Mouse (Mus musculus) brown adipose tissue, adult 24 weeks (tissue): ENCODE data around the gene Tmem119. TPM values are rescaled to one million over a fixed set of nuclear protein-coding genes. Genes with fewer than 3 reads are reported as not detected.
A peak's percentile ranks its signal among the peaks of the same experiment; 100 is the strongest.
"Not testable (repeated sequence)": the region's sequence is repeated elsewhere in the genome, so short reads cannot be mapped to it uniquely, and the experiment has no call there.

Experiments
- H3K27ac ChIP-seq: fragments of 200-500 bp; replicated peaks from 2 replicates; pipeline ENCODE4 v1.5.1; 2012; ENCODE audit warnings: low read depth, mild to moderate bottlenecking, low read length
- H3K4me1 ChIP-seq: fragments of 200-500 bp; 2 replicates; pipeline ENCODE4 v1.6.1; 2012; ENCODE audit warnings: low read length, mixed read lengths; ENCODE audit not compliant: control insufficient read depth, insufficient read depth, insufficient read length
- H3K4me3 ChIP-seq: fragments of 200-500 bp; 2 replicates; pipeline ENCODE4 v1.5.1; 2012; ENCODE audit warnings: low read depth, mild to moderate bottlenecking, low read length, moderate library complexity; ENCODE audit not compliant: insufficient read depth
- polyA plus RNA-seq: library from polyadenylated mRNA; stranded (reverse); fragments of >200 nt; gene quantifications from 2 replicates; pipeline ENCODE4 v1.2.4, GENCODE M21; 2012; ENCODE audit not compliant: missing spikeins, insufficient read depth, insufficient read length

The Tmem119 gene
- polyA plus RNA-seq, 1 experiment, result 1.5 TPM

DNA sequence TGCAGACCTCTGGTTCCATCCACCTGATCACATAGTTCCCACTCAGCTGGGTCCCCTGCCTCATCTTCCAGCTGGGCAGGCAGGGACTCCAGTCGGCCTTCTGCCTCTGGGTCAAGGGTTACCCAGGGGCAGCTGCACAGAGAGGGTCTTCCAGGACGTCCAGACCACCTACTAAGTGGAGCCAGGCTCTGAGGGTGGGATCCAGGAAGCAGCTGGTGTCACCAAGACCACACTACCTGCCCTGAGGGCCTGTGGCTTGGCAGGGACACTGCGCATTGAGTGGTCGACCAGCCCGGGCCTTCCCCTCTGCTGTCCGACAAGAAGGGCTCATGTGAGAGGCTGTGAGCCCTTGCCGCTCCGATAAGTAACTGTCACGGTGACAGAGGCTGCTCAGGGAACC, 7.4 kb upstream of the Tmem119 start:
- H3K27ac ChIP-seq, result no peak overlapping the region
- H3K4me1 ChIP-seq, result no peaks in the 10 kb centered on the region

DNA sequence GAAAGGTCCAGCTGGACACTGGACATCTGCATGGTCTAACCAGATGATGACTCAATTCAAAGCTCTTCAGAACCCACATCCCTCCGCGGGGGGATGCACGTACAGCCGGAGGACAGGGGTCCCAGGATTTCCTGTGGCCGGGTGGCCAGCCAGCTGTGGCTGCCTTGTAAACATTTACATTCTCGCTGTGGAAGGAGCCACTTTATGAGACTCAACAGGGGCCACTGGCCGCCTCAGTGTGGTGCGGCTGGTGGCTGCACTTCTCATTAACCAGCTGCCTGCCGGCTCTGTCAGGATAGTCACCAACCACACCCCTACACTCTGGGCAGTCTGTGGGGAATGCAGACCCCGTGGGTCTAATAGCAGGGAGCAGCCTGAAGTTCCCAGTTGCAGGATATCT, 6.1 kb upstream of the Tmem119 start:
- no peak overlapping the region for H3K27ac ChIP-seq
- H3K4me3 ChIP-seq, result no peak overlapping the region
- H3K4me1 ChIP-seq, result no peaks in the 10 kb centered on the region

More for the DNA sequence above, 7.4 kb upstream of the Tmem119 start:
- H3K4me3 ChIP-seq, result no peak overlapping the region

DNA sequence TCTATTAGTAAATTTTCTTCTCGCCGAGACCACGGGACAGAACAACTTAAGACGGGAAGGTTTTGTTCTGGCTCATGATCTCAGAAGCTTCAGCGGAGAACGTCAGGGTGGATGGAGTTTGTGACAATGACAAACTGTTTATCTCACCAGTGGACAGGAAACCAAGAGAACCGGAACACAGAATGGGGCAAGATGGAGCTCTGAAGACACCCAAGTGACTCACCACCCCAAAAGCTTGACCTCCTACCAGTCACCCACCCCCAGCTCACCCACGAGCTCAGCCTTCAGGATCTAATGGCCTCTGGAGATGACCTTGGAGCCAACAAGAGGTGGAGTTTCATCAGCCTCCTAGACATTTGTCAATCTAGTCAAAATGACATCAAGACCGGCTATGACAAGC, 5.0 kb upstream of the Tmem119 start:
- no peak overlapping the region for H3K27ac ChIP-seq
- no peaks in the 10 kb centered on the region for H3K4me1 ChIP-seq
- no peak overlapping the region for H3K4me3 ChIP-seq

DNA sequence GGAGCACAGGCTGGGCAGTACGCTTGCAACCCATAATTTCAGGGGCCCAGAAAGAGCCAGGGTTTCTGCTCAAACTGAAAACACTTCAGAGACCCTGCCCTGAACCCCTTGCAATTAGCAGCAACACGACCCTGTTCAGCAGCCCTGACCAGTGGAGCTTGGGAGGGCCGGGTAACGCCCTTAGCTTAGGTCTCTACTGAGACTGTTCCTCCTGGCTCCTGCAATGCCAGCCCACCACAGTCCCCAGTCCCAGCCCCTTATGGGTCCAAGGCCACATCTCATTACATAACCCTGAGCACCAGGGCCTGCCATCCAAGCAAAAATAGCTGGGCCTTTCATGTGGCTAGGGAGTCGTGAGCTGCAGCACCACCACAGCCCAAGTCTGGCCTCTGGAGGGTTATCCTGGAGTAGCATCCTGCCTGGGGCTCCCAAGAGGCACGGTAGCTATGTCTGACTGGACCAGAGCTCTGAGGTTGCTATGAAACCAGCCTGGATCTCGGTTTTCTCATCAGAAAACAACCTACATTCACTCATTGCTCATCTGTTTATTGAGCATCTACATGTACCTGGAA, 4.2 kb upstream of the Tmem119 start:
- H3K4me1 ChIP-seq, result no peaks in the 10 kb centered on the region

GRCm38 (mm10) chr5:113799691-113800090, 625 bp downstream of the Tmem119 start:
- Histone ChIP-seq H3K4me3 (peak overlapping the region; percentile 34), H3K4me1 (no peaks in the 10 kb centered on the region), H3K27ac (no peak overlapping the region)

More for the DNA sequence above, 4.2 kb upstream of the Tmem119 start:
- H3K27ac ChIP-seq, result no peak overlapping the region
- H3K4me3 ChIP-seq, result no peak overlapping the region

DNA sequence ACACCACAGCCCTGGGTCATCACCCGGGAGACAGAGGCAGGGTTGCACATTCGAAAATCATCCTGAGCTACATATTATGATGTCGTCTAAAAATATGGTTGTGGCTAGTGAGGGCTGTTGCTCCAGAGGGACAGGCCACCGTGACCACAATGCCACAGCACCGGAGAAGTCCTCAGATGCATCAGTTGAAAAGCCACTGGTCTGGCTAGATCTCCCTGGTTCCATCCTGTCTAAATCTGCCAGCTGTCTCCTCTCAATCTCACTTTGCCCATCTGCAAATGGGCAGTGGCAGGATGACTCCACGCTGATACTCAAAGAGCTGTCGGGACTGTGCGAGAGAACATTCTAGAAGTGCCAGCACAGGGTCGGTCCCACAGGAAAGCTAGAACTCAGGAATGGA, 1.8 kb downstream of the Tmem119 start:
- H3K4me1 ChIP-seq, result no peaks in the 10 kb centered on the region
- H3K4me3 ChIP-seq, result peak overlapping the region; percentile 16; the same call in 1 of the 2 replicates
- no peak overlapping the region for H3K27ac ChIP-seq

DNA sequence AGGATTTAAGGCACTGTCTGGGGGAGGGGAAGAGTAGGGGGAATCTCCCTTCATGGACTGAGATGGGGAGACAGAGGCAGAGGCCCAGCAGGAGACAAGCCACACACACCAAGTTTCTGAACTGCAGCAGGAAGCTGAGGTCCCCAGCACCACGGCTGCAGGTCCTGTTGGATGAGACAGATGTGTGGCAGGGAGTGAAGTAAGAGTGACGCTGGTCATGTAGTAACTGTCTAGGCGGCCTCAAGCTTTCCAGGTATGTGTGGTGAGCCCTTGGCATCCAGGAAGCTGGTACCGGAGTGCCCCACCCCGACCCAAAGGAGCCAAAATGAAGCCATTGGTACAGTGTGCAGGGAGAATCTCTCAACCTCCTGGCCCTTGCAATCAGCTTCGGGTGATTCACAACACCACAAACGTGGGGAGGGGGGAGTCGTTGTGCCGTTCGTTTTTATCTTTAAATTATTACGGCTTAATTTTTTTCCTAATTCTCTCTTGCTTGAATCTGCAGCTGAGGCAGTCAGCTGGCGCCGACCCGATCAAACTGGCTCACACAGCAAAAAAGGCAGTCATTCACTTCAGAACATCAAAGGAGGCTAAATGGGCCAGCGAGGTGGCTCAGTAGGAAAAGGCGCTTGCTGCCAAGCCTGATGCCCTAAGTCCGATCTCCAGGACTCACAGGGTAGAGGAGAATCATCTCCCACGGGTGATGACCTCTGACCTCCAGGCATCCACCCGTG, 3.0 kb downstream of the Tmem119 start:
- Histone ChIP-seq H3K27ac (no peak overlapping the region), H3K4me3 (no peak overlapping the region)

GRCm38 (mm10) chr5:113796401-113797148, 3.7 kb downstream of the Tmem119 start:
- Histone ChIP-seq H3K4me3 (no peak overlapping the region), H3K27ac (no peak overlapping the region), H3K4me1 (no peaks in the 10 kb centered on the region)

More for the DNA sequence above, 3.0 kb downstream of the Tmem119 start:
- H3K4me1 ChIP-seq, result no peaks in the 10 kb centered on the region

- H3K4me1 ChIP-seq, result no peaks in the 10 kb centered on the region
- no peak overlapping the region for H3K27ac ChIP-seq
Measured at GRCm38 (mm10) chr5:113791197-113792095, 8.9 kb downstream of the Tmem119 start.

DNA sequence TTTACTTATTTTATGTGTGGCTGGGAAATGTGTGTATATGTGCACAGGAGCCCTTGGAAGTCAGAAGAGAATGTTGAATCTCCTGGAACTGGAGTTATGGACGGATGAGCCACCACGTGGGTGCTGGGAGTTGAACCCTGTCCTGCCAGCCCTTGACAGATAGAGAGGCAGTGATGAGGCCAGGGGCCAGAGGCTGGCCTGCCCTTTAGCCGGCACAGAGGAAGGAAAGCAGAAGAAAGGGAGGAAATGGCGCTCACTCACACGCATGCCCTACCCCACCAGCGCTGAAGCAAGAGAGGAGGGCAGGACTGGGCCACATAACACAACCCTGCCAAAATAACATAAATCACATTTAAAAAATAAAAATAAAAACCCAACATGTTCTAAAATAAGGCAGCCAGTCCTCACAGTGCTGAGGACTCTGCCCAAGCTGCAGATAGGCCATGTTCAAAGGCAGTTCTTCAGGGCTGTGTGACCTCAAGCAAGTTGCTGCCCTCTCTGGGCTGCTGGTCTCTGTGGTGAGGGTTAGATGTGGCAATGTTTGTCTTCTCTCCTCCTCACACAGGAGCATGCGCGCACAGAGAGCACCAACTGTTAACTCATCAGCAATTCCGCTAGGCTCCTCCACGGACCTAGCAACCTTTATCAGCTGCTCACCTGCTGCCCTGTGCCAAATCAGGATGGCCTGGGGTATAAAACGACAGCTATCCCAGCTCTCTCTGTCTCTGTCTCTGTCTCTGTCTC, 9.7 kb downstream of the Tmem119 start:
- H3K4me3 ChIP-seq, result no peak overlapping the region

More at GRCm38 (mm10) chr5:113791197-113792095, 8.9 kb downstream of the Tmem119 start:
- H3K4me3 ChIP-seq, result no peak overlapping the region

DNA sequence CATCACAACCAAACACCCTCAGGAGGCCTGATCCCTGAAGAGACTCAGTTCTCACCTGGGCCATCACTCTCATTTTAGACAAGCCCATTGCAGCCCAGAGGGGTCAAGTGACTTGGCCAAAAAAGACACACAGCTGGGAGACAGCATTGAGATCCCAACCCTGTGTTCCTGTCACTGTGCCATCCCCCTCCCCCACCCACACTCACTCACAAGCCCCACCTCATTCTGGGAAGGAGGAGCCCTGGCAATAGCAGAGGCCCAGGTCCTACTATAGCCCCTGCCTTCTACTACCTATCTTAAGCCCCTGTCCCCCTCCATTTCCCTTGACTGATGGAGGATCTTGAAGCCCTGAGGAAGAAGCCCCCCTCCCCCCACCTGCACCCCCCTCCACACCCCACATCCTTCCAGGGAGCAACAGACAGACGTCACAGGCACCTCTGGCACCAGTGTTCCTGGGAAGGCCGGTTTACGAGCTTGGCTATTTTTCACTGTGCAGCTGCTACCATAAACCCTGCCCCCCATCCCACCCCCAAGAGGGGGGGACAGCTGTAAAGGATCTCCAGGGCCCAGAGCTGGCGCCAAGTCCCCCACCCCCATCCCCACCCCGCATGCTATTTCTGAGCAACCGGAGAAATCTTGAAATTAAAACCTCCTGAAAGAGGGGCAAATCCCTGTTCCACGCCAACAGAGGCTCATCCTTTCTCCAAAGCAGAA, 11.1 kb downstream of the Tmem119 start:
- Histone ChIP-seq H3K27ac (no peak overlapping the region), H3K4me3 (no peak overlapping the region), H3K4me1 (no peaks in the 10 kb centered on the region)

More for the DNA sequence above, 9.7 kb downstream of the Tmem119 start:
- Histone ChIP-seq H3K27ac (no peak overlapping the region), H3K4me1 (no peaks in the 10 kb centered on the region)

DNA sequence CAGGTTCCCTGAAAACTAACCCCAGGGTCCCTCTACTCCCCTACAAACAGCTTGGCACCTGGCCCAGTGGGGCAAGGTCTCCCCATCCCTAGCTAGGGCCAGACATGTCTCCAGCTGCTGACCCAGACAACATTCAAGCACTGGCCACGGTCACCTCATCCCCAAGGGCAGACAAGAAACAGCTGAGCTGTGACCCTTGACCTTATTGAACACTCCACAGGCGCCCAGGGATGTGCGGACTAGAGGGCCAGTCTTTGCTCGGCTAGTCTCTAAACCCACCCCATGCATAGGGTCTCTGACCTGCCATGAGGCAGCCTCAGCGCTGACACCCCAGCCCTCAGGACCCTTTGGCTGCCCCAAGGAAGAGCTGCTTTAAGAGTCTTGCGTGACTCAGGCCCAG, 11.7 kb downstream of the Tmem119 start:
- Histone ChIP-seq H3K27ac (no peak overlapping the region), H3K4me3 (no peak overlapping the region), H3K4me1 (no peaks in the 10 kb centered on the region)

DNA sequence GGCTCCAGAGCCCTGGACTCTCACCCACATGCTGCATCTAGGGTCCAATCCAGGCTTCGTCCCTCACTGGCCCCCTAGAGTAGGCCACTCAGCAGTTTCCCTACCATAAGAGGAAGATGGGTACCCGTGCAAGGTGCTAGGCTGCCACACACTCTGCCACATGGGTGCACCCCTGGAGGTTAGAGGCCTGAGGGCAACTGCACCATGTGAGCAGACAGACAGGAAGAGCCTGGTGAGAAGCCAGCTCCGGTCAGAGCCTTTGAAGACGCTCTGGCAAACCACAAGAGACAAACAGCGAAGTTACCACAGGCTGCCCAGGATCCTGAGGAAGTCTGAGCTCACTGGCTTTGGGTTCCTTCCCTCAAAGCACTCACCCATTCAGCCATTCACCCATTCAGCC, 13.3 kb downstream of the Tmem119 start:
- Histone ChIP-seq H3K4me1 (no peaks in the 10 kb centered on the region), H3K27ac (no peak overlapping the region), H3K4me3 (no peak overlapping the region)

DNA sequence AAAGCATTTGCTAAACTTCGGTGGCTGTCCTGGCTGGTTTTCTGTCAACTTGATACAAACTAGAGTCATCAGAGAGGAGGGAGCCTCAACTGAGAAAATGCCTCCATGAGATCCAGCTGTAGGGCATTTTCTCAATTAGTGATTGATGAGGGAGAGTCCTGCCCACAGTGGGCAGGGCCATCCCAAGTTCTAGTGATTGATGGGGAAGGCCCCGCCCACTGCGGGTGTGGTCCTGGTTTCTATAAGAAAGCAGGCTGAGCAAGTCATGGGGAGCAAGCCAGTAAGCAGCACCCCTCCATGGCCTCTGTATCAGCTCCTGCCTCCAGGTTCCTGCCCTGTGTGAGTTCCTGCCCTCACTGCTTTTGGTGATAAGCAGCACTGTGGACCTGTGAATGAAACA, 16.2 kb downstream of the Tmem119 start:
- not testable (repeated sequence) for H3K27ac ChIP-seq, H3K4me3 ChIP-seq, H3K4me1 ChIP-seq
